Mouse (Mus musculus) adrenal gland, adult 18-20 months (tissue): ENCODE results near the gene Zfp423. TPM values are rescaled to one million over a fixed set of nuclear protein-coding genes. Genes with fewer than 3 reads are reported as not detected.
A peak's percentile ranks its signal among the peaks of the same experiment; 100 is the strongest.

Experiments used
- DNase-seq, 2 experiments: peaks; one replicate each; pipeline ENCODE4 v3.0.0; 2021 to 2022; ENCODE audit warnings: low spot score in 2 of 2
- long read RNA-seq, 2 experiments: library from polyadenylated mRNA; stranded (forward); transcript quantifications; one replicate each; pipeline ENCODE4 v2.0.0; 2021
- total RNA-seq, 2 experiments: library from RNA; stranded (reverse); gene quantifications; 1 replicate in 1 of 2; 2 replicates in 1 of 2; pipeline ENCODE4 v1.2.3; 2021

Gene Zfp423
- total RNA-seq: 10 to 100 TPM; 13.2 to 27.1 TPM
- long read RNA-seq, experiment 1, full-length matches to known transcripts: 1 of 31 reads
- long read RNA-seq, experiment 1, partial matches to known transcripts: 22 of 31 reads
- long read RNA-seq, experiment 1, other reads (novel, unspliced or antisense): 8 of 31 reads
- long read RNA-seq, experiment 2, partial matches to known transcripts: 8 of 11 reads
- long read RNA-seq, experiment 2, other reads (novel, unspliced or antisense): 3 of 11 reads

DNA sequence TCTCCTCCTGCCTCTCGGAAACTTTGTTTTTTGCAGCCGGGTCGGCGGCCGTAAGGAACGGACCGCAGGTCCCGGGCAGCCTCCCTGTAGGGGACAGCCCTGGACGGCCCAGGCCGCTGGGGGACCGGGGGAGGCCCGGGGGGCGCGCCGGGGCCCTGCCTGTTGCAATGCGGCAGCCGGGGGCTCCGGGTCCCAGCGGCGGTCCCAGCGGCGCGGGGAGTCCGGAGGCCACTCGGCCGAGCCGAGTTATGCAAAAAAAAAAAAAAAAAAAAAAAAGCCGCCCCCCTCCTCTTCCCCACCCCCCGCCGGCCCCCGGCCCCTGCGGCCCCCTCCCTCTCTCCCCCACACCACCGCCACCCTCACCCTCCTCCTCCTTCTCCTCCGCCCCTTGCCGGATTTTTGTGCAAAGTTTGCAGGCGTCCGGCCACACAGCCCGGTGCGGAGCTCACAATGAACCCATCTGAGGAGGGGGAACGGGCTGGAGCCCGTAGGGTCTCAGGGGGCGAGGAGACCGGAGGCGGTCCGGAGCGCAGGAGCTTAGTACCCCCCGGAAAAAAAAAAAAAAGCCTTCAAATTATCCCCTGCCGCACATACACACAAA, at the start of gene Zfp423:
Gene Zfp423 (minus strand): TSS at position 276 of the 601 bp plus-strand sequence.
- DNase-seq: peak; percentile 30 to 38

DNA sequence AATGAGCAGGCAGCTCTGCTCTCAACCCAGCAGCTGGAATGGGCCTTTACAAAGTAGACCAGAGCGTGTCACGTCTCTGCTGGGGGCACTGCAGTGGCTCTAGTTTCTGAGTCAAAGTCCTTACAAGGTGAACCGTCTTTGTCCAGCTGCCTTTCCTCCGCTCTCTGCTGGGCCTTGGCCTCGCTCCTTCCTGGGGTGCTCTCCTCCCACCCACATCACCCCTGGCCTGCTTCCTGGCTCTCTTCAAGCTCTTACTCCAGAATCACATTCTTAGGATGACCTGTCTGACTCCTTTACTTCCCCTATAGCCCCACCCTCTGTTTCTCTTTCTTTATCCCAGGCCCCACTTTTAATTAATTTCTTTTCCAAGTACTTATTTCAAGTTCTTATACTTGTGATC, 47.4 kb upstream of the Zfp423 start:
- DNase-seq: no peak

DNA sequence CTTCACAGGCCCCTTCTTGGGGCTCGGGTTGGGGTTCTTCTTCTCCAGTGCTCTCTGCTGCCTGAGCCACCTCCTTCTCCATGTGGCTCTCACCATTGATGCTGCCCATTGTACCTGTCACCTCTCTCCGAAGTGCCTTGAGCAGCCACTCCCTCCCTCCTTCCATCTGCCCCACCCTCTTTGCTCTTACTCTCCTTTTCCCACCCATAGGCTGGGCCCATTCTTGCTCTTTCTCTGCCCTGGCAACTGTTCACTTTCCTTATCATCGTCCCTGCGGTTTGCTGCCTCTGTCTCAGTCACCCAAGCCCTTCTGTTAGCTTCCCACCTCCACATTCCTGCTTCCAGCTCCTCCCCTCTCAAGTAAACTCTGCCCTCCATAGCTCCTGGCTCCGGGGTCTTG, 25.4 kb upstream of the Zfp423 start:
- no peak for DNase-seq

DNA sequence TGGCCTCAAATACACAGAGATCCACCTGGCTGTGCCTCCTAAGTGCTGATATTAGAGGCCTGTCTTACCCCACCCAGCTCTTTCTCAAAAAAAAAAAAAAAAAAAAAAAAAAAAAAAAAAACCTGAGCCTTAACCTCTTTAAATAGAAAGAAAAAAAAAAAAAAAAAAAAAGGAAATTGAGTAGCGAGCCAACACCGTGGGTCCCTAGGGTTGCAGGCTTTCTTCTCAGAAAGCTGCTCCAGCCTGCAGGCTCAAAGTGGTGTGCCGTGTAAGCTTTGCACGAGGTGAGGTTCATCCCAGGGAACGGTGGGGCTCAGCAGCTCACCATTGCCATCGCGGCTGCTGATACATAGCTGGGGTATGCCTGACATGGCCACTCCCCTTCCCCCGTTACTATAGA, 24.6 kb upstream of the Zfp423 start:
- DNase-seq: no peak

DNA sequence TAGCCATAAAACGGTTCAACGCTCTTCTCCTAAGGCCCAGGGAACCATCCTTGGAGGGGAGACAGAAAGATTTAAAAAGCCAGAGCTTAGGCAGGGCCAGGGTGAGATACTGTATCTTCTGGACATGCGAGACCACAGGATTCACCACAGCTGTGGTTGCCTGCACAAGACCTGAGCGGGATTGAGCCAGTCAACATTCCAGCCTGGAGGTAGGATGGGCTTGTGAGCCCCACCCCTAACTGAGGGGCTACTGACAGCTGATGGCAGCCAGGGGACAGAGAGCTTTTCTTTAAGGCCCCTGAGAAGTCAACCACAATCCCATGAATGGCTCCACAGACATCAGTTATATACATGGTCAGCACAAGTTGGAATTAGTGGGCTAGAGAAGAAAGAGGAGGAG, 23.5 kb upstream of the Zfp423 start:
- no peak for DNase-seq

DNA sequence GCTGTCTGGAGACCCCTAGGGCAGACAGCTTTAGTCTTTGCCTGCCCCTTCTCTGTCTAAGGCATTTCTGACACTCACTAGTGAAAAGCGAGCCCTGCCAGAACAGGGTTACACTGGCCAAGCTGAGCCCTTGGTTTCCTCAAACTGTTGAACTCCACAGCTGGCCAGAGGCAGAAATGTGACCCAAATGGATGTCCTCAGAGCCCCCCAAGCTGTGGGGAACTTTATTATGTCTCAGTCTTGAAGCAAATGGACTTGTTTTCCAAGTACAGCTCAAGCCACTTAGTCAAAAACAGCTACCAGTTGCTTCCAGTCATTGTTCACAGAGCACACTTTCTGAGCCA, 16.0 kb upstream of the Zfp423 start:
- DNase-seq: no peak

DNA sequence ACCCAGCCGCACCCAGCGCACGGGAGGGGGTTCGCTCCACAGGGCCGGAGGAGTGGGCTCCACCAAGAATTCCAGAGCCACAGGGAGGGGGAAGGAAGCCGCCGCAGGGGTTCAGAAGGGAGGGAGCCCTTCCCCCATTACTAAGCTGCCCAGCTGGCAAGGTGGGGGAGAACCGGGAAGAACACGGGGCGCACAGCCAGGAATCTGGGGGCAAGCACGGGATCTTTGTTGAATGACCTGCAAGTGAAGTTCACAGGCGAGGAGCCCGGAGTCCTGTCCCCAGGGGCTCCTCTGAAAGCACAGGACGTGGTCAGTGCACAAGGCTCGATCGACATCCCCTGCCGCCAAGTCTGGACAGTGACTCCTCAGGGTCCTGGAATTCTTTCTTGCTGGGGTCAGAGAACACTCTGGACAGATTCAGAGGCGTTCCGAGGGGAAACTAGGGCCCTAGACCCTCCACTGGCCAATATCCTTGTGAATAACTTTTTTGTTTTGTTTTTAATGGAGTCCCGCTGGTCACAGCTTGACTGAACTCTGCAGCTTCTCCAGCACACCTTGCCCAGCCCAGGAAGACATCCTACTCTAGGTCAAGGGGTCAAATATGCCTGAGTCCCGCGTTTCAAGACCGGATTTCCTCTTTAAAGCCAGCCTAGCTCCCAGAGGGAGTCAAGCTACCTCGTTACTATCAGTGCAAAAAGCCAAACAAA, 15.5 kb upstream of the Zfp423 start:
- peak in 1 of 2 experiments; percentile 32 for DNase-seq

DNA sequence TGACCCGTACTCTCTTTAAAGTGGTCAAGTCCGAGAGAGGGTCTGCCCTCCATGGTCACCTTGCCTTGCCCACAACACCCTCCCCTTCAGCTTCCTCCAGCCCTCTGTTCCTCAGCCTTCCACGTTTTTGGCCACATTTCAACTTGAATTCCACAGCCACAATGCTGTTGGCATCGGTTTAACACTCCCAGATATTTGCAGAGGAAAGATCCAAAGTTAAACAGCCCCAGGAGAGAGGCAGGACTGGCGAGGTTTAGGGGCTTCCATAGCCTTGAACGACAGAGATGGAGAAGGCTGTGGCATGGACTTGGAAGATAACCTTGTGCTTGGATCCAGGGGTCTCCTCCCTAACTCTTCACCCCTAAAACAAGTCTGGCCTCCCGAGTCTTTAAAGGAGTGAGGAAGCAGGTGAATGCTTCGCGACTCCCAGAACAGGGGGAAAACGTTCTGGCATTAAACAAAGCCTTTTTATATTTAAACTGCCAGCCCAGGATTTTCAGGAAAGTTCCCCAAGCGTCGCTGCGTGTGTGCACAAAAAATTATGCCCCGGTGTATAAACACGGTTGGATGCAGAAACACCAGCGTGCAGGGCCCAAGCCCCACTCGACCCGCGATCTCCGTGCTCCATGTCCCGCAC, 14.8 kb upstream of the Zfp423 start:
- no peak for DNase-seq

DNA sequence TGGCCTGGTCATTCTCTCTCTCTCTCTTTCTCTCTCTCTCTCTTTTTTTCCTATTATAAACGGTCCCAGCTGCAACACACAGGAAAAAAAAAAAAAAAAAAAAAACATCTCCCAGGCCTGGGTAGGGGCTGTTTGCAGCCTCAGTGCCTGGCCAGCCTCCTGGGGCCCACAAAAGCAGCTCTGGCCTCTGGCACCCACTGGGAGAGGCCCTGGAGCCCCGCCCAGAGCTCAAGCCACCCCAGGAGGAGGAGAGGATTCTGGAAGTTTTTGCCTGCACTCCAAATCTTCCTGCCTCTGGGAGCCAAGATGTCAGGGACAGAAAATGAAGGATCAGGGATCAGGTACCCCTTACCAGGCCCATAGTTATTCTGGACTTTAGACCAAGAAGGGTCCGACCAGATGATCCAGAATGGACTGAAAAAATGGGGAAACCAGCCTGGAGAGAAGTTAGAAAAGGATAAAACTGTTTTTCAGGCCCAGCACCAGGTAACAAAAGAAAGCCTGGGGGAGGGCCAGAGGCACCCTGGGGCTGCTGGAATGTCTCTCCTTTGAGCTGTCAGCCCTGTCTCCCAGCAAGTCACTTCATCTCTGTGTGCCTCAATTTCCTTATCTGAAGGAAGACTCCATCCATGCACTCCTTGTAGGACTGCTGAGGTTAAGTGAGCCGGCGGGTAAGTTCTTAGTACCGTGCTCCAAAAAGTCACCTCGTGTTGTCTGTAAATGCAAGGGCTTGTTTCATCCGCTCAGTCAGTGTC, 8.6 kb upstream of the Zfp423 start:
- DNase-seq: no peak

DNA sequence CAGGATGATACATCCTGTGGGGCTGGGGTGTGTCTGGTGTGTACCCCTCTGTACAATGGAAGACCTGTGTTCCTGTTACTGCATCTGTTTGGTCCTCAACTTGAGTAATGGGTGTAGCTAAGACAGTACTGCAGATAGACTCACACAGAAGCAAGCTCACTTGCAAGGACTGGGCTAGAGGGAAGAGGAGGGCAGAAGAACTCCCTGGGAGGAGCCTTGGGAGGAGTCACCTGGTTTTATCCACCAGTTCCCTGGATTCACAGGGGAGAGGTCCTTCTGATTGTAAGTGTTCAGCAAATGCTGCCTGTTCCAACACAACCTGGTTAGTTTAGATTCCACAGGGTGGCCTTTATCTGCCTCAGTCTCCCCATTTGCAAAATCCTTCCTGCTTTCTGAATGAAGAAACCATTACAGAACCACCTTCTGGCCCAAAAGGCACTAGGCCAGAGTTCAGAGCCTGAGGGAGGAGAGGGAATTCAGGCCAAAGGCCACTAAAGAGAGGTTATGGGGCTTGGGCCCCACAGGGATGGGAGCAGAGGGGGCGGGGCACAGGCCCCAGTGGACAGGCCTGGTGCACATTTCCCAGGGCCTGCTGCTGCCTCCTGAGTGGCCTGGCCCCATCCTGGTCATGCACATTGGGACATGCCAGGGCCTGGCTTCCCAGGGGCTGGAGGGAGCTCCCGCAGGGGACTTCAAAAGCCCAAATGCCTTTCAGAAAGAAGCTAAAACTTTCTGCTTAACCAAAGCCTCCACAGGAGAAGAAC, 7.8 kb upstream of the Zfp423 start:
- no peak for DNase-seq

DNA sequence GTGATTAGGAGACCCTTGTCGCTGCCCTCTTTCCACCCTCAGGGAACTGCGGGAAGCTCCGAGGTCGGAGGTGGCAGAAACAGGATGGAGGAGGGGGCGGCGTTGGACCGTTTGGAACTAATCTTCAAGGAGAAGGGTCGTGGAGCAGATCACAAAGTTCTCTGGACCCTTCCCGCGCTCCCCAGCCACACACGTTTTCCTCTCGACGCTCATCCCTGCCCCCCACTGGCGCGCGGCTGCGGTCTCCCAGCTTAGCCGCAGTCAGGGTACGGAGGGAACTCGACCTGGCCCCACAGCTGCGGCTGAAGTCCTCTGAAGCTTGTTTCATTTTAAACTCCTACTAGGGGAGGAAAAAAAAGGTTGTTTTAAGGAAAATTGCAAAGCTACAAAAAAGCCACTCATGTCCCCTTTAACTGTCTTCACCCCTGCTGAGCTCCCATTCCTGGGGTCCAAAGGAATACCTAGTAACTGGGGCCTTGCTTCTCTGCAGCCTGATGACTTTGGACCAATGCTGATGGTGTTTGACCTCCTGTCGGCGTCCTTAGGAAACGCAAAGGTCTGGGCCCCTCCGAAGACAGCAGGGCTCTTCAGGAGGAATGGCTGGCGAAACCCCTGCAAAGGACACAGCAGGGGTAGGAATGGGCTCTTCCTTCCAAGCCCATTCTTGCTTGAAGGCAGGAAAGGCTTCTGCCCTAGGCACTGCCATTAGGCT, 3.3 kb upstream of the Zfp423 start:
- DNase-seq: no peak

DNA sequence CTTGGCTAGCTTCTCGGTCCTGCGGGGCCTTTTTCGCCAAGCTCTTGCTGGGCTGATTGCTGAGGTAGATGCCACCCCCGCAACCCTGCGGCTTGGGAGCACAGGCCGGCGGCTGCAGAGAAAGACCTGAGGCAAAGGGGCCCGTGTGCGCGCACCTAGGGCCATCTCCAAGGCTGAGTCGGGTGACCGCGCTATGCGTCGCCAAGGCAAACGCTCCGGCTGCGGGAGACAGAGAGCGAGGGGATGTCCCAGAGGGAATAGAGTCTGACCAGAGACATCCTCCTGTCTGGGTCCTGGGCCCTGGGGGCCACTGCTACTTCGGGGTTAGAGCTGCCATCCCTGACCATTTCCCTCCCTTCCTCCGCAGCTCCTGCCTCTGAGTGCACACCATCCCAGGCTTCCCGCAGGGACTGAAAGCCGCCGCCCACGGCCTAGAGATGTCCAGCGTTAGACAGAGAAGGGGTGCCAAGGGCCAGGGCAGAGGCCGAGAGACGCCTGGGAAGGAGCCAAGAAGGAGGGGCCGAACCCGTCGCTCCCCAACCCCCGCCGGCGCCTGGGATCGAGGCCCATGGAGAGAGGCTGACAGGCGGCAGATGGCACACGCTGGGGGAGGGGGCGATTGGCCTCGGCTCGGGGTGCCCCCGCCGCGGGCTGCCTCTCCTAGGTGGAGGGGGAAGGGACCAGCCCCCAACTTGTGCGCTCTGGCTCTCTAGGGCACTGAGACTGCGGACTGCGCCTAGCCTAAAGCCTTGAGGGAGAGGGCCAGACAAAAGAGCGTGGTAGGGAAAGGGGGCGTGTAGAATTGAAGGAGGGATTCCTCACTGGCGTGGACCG, 2.5 kb upstream of the Zfp423 start:
- peak; percentile 55 to 76 for DNase-seq

DNA sequence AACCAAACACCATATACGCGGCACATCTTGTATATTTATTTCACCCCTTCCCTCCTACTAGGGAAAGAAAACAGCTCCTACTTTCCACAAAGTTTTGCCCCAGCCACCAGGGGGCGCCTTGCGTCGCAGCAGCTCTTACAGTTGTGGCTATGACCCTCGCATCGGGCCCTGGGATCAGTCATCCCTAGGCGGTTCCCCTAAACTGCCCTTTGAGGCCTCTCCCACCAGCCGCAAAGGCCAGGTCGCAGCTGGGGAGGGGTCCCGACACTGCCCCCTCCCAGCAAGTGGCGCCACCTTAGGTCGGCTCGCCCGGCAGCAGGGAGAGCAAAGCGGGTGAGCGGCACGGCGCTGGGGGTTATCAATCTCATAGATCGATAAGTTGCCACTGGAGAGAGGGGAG, 1.7 kb upstream of the Zfp423 start:
- DNase-seq: peak; percentile 56 to 71

DNA sequence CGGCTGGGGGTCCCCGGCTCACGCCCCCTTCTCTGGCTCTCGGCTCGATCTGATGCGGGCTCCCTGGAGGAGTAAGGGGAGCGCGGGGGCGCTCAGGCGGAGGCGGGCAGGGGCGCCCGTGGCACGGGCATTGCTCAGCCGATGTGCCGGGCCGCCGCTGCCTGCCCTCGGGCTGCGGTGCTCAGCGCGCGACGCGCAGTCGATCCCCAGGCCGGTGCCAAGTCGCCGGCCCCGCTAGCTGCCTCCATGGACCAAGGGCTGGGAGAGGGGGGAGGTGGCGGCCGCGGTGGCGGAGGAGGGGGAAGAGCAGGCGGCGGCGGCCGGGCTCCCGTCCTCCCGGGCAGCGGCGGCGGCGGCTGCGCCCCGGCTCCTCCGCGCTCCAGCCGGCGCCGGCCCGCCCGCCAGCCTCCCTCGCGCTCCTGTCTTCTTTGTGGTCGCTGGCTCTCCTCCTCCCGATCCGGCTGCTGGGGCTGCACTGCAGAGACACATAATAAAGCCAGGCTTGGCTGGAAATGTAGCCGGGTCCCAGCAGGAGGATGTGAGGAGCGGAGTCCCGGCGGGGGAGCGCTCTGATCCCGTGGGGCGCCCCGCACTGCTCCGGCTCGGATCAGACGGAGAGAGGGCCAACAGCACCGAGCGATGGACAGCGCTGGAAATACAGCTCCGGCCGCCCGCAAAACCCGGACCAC, 810 bp upstream of the Zfp423 start:
- peak; percentile 71 to 72 for DNase-seq

DNA sequence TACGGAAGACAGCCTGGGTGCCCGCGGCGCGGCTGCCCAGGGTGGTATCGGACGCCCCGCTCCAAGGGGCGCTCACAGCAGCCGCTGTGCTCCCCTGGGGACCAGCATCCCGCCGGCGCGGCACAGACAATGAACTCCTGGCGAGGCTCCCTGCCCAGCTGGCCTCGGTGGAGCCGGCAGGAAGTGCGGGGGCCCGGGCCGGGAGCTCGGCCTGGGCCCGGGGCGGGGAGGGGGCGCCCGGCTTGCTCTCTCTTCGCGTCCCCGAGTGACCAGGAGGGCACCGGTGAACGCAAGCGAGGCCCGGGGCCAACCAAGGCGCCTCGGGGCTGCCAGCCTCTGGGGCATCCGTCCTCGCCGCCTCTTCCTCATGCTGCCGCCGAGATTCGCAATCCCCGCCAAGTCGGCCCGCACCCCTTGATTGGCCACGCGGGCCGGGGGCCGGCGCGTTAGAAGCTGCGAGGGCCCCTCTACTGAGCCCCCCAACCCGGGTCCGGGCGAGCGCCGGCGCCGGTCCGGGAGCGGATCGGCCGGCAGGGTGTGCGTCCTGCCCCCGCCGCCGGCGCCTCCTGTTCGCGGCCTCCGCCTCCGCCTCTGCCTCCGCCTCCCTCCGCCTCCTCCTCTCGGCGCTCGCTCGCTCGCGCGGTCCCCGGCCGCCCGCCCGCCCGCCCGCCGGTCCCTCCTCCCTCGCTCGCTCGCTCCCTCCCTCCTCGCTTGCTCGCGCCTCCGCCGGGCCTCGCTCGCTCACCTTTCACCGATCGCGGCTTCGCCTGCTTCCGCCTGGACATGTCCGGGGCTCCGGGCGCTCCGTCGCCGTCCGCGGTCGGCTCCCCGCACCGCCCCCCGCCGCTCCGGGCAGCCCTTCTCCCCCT, 710 bp downstream of the Zfp423 start:
- DNase-seq: peak; percentile 75

DNA sequence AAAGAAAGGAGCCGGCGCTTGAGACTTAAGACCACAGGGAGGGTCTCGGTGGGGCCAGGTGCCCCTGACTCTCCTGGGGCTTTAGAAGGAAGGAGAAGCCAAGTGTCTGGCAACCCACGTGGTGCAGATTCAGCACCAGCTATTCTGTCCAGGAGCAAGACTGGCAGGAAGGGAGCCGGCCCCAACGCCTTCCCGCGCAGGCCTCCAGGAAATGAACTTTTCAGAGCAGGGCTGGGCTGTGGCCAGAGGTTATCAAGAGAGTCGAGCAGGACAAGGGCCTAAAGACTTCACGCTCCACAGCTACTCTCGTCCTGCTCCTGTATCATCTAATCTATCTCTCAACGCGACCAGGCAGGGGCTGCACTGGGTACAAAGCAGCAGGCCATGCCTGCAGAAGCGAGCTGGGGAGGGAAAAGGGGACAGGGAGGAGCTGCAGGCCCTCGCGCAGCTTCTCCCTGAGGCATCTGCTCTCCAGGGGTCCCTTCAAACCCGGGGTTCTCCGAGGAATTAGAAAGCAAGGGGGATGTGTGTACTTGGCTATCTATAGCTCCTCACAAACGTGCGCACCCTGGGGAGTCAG, 1.4 kb downstream of the Zfp423 start:
- peak; percentile 33 to 59 for DNase-seq

DNA sequence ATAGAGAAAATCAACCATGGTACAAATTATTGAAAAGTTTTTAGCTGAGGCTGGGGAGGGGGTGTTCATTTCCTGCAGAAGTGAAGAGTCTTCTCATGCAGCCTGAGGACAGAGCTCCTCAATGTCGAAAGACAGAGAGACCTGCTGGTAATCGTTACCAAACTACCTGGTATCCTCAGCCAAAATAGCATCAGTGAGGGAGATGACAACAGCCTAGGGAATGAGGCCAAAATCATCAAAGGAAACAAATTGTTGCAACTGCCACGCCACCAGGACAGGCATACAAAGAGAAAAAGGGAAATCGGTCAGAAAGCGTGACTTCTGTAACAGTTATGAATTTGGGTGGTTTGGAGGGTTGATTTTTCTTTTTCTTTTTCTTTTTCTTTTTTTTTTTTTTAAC, 3.4 kb downstream of the Zfp423 start:
- DNase-seq: no peak
